Mouse (Mus musculus): ENCODE measurements at regions not wholly inside any gene's neighbourhood (a gene's known extent, or its start where the extent isn't known, plus 50 kb on each side); places are given as distances from the start of the nearest gene placed in this dataset.

DNA sequence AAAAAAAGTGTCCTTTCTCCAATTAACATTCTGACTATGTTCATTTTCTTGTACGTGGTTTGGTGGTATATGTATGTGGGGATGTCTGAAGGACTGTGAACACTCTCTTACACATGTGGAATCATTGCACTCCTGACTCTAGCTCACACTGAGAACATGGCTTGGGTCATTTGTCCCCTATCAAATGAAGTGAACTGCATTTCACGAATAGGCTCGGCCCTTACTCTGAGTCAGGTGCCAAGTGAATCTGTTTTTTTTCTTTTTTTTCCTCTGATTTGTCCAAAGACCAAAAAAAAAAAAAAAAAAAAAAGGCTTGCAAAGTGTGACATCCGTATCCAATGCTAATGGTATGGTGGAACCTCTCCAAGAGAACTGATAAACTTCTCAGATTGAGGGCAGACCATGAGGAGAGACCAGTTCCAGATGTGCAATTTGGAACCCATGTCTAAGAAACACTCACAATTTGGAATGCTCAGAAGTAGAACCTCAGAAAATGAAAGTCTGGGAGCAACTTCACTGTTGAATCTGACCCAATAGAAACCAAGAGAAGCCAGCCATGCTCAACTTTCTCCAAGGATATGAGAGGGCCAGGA, 631.7 kb upstream of the Fam160b2 start:
- H3K36me3 ChIP-seq (ENCODE audit: control insufficient read depth, insufficient read depth, low read length, poor library complexity, severe bottlenecking), result no peaks in the 10 kb centered on the region
- H3K9me3 ChIP-seq (ENCODE audit: control insufficient read depth, insufficient read depth, low read depth, low read length), result no peaks in the 10 kb centered on the region
- in situ Hi-C loops (cut with MboI; ENCODE audit: low sequenced_read_pairs in 2 of 2, unreplicated experiment in 2 of 2), result no loop called here
- no peak overlapping the region for H3K4me3 ChIP-seq (ENCODE audit: insufficient read depth in 1 of 2, low read depth in 1 of 2, low read length in 2 of 2, poor library complexity in 1 of 2, severe bottlenecking in 1 of 2)
- TF ChIP-seq ZNF384 (IDR thresholded peaks at IDR 0.05; ENCODE audit: low read depth, low read length) (peak; percentile 37; the same call in 1 of the 2 replicates), HCFC1 (IDR thresholded peaks at IDR 0.05; ENCODE audit: borderline replicate concordance, insufficient read depth, low read length) (no peak)
- DNase-seq (ENCODE audit: low read depth, low spot score), result no peak
- no peak overlapping the region for H3K27ac ChIP-seq (ENCODE audit: insufficient read depth, low read depth, low read length, poor library complexity, severe bottlenecking)
- no peak overlapping the region for H3K9ac ChIP-seq (ENCODE audit: insufficient read depth, low read depth, low read length, poor library complexity, severe bottlenecking)
- H3K4me1 ChIP-seq (ENCODE audit: control insufficient read depth in 2 of 2, insufficient read depth in 2 of 2, low read length in 2 of 2, poor library complexity in 1 of 2), result no peaks in the 10 kb centered on the region

DNA sequence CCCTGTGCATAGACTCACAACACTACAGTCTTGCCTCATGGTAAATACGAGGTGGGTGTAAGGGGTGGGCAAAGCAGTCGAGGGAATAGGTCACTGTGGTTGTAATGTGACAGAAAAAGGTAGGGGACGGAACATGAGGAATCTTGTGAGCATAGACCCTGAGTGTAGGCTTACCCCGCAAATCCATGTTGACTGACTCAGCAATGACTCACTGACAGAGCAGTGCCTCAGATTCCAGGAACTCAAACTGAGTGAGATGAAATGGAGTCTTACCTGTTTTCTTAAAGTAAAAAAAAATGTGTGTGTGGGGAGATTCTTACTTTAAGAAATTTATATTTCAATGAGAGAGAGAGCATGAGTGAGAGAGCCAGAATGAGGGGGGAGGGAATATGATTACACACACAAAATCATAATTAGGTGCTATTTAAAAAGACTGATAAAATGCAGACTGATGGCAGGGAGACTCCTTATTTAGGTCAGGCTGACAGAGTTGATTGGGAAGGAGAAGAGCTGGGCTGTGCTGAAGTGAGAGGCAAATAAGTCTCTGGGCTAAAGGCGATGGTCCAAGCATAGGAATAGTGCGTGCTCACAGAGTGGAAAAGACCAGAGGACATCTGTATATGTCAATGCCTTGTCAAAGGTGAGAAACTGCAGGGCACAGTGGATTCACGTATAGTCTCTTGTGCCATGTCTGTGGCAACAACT, 631.0 kb upstream of the Fam160b2 start:
- Histone ChIP-seq H3K9ac (ENCODE audit: insufficient read depth, low read depth, low read length, poor library complexity, severe bottlenecking) (no peak overlapping the region), H3K9me3 (ENCODE audit: control insufficient read depth, insufficient read depth, low read depth, low read length) (no peaks in the 10 kb centered on the region), H3K36me3 (ENCODE audit: control insufficient read depth, insufficient read depth, low read length, poor library complexity, severe bottlenecking) (no peaks in the 10 kb centered on the region), H3K4me1 (ENCODE audit: control insufficient read depth in 2 of 2, insufficient read depth in 2 of 2, low read length in 2 of 2, poor library complexity in 1 of 2) (no peaks in the 10 kb centered on the region), H3K4me3 (ENCODE audit: insufficient read depth in 1 of 2, low read depth in 1 of 2, low read length in 2 of 2, poor library complexity in 1 of 2, severe bottlenecking in 1 of 2) (no peak overlapping the region), H3K27ac (ENCODE audit: insufficient read depth, low read depth, low read length, poor library complexity, severe bottlenecking) (no peak overlapping the region)
- TF ChIP-seq HCFC1 (IDR thresholded peaks at IDR 0.05; ENCODE audit: borderline replicate concordance, insufficient read depth, low read length) (no peak), MAFK (IDR thresholded peaks at IDR 0.05; ENCODE audit: insufficient read depth, low read depth, low read length) (no peak)
- in situ Hi-C loops (cut with MboI; ENCODE audit: low sequenced_read_pairs in 2 of 2, unreplicated experiment in 2 of 2), result no loop called here
- DNase-seq (ENCODE audit: low read depth, low spot score), result no peak

DNA sequence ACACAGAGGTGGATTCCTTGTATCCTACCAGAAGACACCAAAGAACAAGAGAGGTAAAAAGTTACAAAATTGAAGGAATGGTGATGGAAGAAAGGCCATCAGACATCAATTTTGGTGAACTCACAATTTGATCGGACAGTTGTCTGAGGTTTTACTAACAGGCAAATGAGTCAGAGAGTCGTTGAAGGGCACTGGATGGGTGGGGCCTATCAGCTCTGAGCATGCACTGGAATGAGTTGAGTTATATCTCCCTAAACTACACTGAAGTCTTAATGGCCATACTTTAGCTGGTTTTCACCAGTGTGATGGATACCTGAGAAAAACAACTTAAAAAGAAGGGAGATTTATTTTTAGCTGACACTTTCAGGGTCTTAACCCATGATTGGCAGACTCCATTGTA, 630.3 kb upstream of the Fam160b2 start:
- Histone ChIP-seq H3K4me3 (ENCODE audit: insufficient read depth in 1 of 2, low read depth in 1 of 2, low read length in 2 of 2, poor library complexity in 1 of 2, severe bottlenecking in 1 of 2) (no peak overlapping the region), H3K27ac (ENCODE audit: insufficient read depth, low read depth, low read length, poor library complexity, severe bottlenecking) (no peak overlapping the region), H3K36me3 (ENCODE audit: control insufficient read depth, insufficient read depth, low read length, poor library complexity, severe bottlenecking) (no peaks in the 10 kb centered on the region), H3K9me3 (ENCODE audit: control insufficient read depth, insufficient read depth, low read depth, low read length) (no peaks in the 10 kb centered on the region), H3K9ac (ENCODE audit: insufficient read depth, low read depth, low read length, poor library complexity, severe bottlenecking) (no peak overlapping the region), H3K4me1 (ENCODE audit: control insufficient read depth in 2 of 2, insufficient read depth in 2 of 2, low read length in 2 of 2, poor library complexity in 1 of 2) (no peaks in the 10 kb centered on the region)
- no peak for TF ChIP-seq ZNF384 (IDR thresholded peaks at IDR 0.05; ENCODE audit: low read depth, low read length)
- TF ChIP-seq ZC3H11A (IDR thresholded peaks at IDR 0.05; ENCODE audit: borderline replicate concordance, low read depth, low read length), result no peak
- no peak for TF ChIP-seq MAFK (IDR thresholded peaks at IDR 0.05; ENCODE audit: insufficient read depth, low read depth, low read length)
- in situ Hi-C loops (cut with MboI; ENCODE audit: low sequenced_read_pairs in 2 of 2, unreplicated experiment in 2 of 2), result no loop called here
- DNase-seq (ENCODE audit: low read depth, low spot score), result no peak

DNA sequence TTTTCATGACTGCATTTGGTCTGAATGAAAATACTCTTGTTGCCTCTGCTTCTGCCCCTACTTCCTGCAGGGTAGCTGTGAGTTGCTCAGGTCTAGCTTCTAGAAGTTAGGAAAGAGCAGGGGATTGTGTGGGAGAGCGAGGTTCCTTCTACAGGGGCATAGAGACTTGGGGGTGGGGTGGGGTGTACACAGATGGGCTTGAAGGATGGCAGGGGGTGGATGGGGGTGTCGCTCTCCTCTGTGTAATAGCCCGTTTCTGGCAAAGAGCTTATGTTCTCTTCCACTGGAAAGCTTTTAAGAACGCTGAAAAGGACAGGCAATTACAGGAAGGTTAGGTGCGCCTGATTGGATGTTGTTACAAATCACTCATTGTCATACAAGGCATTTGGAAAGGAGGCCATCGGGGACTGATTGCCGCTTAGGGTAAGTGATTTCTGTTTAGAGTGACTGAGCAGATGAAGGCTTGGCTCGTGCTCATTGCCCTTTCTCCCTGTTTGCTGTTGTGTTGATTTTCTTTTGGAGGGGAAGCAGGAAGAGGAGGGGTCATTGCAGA, 629.3 kb upstream of the Fam160b2 start:
- no peak overlapping the region for H3K27ac ChIP-seq (ENCODE audit: insufficient read depth, low read depth, low read length, poor library complexity, severe bottlenecking)
- no peak overlapping the region for H3K9ac ChIP-seq (ENCODE audit: insufficient read depth, low read depth, low read length, poor library complexity, severe bottlenecking)
- H3K4me3 ChIP-seq (ENCODE audit: insufficient read depth in 1 of 2, low read depth in 1 of 2, low read length in 2 of 2, poor library complexity in 1 of 2, severe bottlenecking in 1 of 2), result no peak overlapping the region
- in situ Hi-C loops (cut with MboI; ENCODE audit: low sequenced_read_pairs in 2 of 2, unreplicated experiment in 2 of 2), result no loop called here
- DNase-seq (ENCODE audit: low read depth, low spot score), result no peak
- TF ChIP-seq CHD2 (IDR thresholded peaks at IDR 0.05; ENCODE audit: low read depth, low read length) (no peak), ZNF384 (IDR thresholded peaks at IDR 0.05; ENCODE audit: low read depth, low read length) (no peak), HCFC1 (IDR thresholded peaks at IDR 0.05; ENCODE audit: borderline replicate concordance, insufficient read depth, low read length) (no peak), MAFK (IDR thresholded peaks at IDR 0.05; ENCODE audit: insufficient read depth, low read depth, low read length) (no peak), ZC3H11A (IDR thresholded peaks at IDR 0.05; ENCODE audit: borderline replicate concordance, low read depth, low read length) (no peak)
- no peaks in the 10 kb centered on the region for H3K36me3 ChIP-seq (ENCODE audit: control insufficient read depth, insufficient read depth, low read length, poor library complexity, severe bottlenecking)
- no peaks in the 10 kb centered on the region for H3K4me1 ChIP-seq (ENCODE audit: control insufficient read depth in 2 of 2, insufficient read depth in 2 of 2, low read length in 2 of 2, poor library complexity in 1 of 2)
- no peaks in the 10 kb centered on the region for H3K9me3 ChIP-seq (ENCODE audit: control insufficient read depth, insufficient read depth, low read depth, low read length)

DNA sequence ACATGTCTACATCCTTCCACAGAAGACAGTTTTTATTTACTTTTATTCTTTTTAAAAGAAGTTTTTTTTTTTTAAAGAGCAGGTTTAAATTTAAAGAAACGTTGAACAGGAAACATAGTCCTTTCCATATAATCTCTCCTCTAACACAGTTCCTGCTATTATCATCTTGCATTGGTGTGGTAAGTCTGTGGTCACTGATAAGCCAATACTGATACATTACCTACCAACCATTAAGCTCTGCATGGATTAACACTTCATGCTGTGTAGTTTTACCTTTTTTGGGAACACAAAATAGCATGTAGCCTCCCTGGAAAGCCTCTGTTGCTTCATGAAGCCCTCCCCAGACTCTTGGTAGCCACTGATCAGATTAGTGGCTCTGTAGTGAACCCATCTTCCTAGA, 617.4 kb upstream of the Fam160b2 start:
- Histone ChIP-seq H3K4me1 (ENCODE audit: control insufficient read depth in 2 of 2, insufficient read depth in 2 of 2, low read length in 2 of 2, poor library complexity in 1 of 2) (no peaks in the 10 kb centered on the region), H3K27ac (ENCODE audit: insufficient read depth, low read depth, low read length, poor library complexity, severe bottlenecking) (no peak overlapping the region), H3K36me3 (ENCODE audit: control insufficient read depth, insufficient read depth, low read length, poor library complexity, severe bottlenecking) (no peaks in the 10 kb centered on the region), H3K9me3 (ENCODE audit: control insufficient read depth, insufficient read depth, low read depth, low read length) (no peaks in the 10 kb centered on the region), H3K9ac (ENCODE audit: insufficient read depth, low read depth, low read length, poor library complexity, severe bottlenecking) (no peak overlapping the region), H3K4me3 (ENCODE audit: insufficient read depth in 1 of 2, low read depth in 1 of 2, low read length in 2 of 2, poor library complexity in 1 of 2, severe bottlenecking in 1 of 2) (no peak overlapping the region)
- no peak for DNase-seq (ENCODE audit: low read depth, low spot score)
- in situ Hi-C loops (cut with MboI; ENCODE audit: low sequenced_read_pairs in 2 of 2, unreplicated experiment in 2 of 2), result no loop called here
- no peak for TF ChIP-seq CHD2 (IDR thresholded peaks at IDR 0.05; ENCODE audit: low read depth, low read length)
- no peak for TF ChIP-seq HCFC1 (IDR thresholded peaks at IDR 0.05; ENCODE audit: borderline replicate concordance, insufficient read depth, low read length)
- no peak for TF ChIP-seq ZC3H11A (IDR thresholded peaks at IDR 0.05; ENCODE audit: borderline replicate concordance, low read depth, low read length)
- no peak for TF ChIP-seq ZNF384 (IDR thresholded peaks at IDR 0.05; ENCODE audit: low read depth, low read length)
- TF ChIP-seq MAFK (IDR thresholded peaks at IDR 0.05; ENCODE audit: insufficient read depth, low read depth, low read length), result no peak
